Mouse (Mus musculus) MEL-GATA-1-ER (cell line): ENCODE results near the gene Vopp1.
"Not testable (repeated sequence)": the region's sequence is repeated elsewhere in the genome, so short reads cannot be mapped to it uniquely, and the experiment has no call there.

Experiments
- DNase-seq: peaks from one replicate; pipeline ENCODE4 v3.0.0-alpha.2; 2012; ENCODE audit warnings: low read depth; ENCODE audit errors: extremely low read depth

The Vopp1 gene

GRCm38 (mm10) chr6:57824422-57825258, at the start of gene Vopp1:
Gene Vopp1 (minus strand): TSS chr6:57825159.
- peak; percentile 59 for DNase-seq

GRCm38 (mm10) chr6:57859043-57860042, 34.4 kb upstream of the Vopp1 start:
- DNase-seq = peak; percentile 49

- DNase-seq = not testable (repeated sequence)
Measured at GRCm38 (mm10) chr6:57851177-57851576, 26.2 kb upstream of the Vopp1 start.

- no peak for DNase-seq
Measured at GRCm38 (mm10) chr6:57850286-57850685, 25.3 kb upstream of the Vopp1 start, which contains the start of gene Vmn1r21. Gene Vmn1r21 (minus strand): TSS chr6:57850343.

GRCm38 (mm10) chr6:57839693-57840408, 14.9 kb upstream of the Vopp1 start:
- no peak for DNase-seq

- no peak for DNase-seq
Measured at GRCm38 (mm10) chr6:57825259-57825715, 328 bp upstream of the Vopp1 start.

- no peak for DNase-seq
Measured at GRCm38 (mm10) chr6:57823461-57823860, 1.5 kb downstream of the Vopp1 start.

- DNase-seq = no peak
Measured at GRCm38 (mm10) chr6:57822648-57823410, 2.1 kb downstream of the Vopp1 start.

- no peak for DNase-seq
Measured at GRCm38 (mm10) chr6:57814436-57814940, 10.5 kb downstream of the Vopp1 start.

- DNase-seq = no peak
Measured at GRCm38 (mm10) chr6:57811748-57812730, 12.9 kb downstream of the Vopp1 start.

GRCm38 (mm10) chr6:57805218-57806069, 19.5 kb downstream of the Vopp1 start:
- DNase-seq = no peak

- DNase-seq = no peak
Measured at GRCm38 (mm10) chr6:57803130-57803529, 21.8 kb downstream of the Vopp1 start.

GRCm38 (mm10) chr6:57798986-57799385, 26.0 kb downstream of the Vopp1 start:
- DNase-seq = no peak

- DNase-seq = no peak
Measured at GRCm38 (mm10) chr6:57796853-57797423, 28.0 kb downstream of the Vopp1 start.

GRCm38 (mm10) chr6:57795835-57796234, 29.1 kb downstream of the Vopp1 start:
- peak; percentile 55 for DNase-seq

GRCm38 (mm10) chr6:57792821-57793220, 32.1 kb downstream of the Vopp1 start:
- not testable (repeated sequence) for DNase-seq

GRCm38 (mm10) chr6:57790542-57790941, 34.4 kb downstream of the Vopp1 start:
- DNase-seq = peak; percentile 39

GRCm38 (mm10) chr6:57787376-57787775, 37.6 kb downstream of the Vopp1 start:
- DNase-seq = no peak
